Mouse (Mus musculus) C2C12 (cell line): ENCODE results near the gene Obscn. TPM values are rescaled to one million over a fixed set of nuclear protein-coding genes. Genes with fewer than 3 reads are reported as not detected.
"Not testable (repeated sequence)": the region's sequence is repeated elsewhere in the genome, so short reads cannot be mapped to it uniquely, and the experiment has no call there.

Source experiments
- H3K27me3 ChIP-seq: one replicate; pipeline ENCODE4 v1.6.1; 2011; ENCODE audit not compliant: control insufficient read depth, insufficient read depth, insufficient read length
- H3K36me3 ChIP-seq: one replicate; pipeline ENCODE4 v1.6.1; 2011; ENCODE audit not compliant: control insufficient read depth, insufficient read depth
- H3K4me3 ChIP-seq: one replicate; pipeline ENCODE4 v1.5.1; 2011; ENCODE audit warnings: mild to moderate bottlenecking, control low read depth; ENCODE audit not compliant: poor library complexity, insufficient read depth, severe bottlenecking
- H3K79me2 ChIP-seq: one replicate; pipeline ENCODE4 v1.6.1; 2011; ENCODE audit not compliant: control insufficient read depth, insufficient read depth
- H3K79me3 ChIP-seq: one replicate; pipeline ENCODE4 v1.6.1; 2011; ENCODE audit warnings: low read depth, control low read depth
- H3ac ChIP-seq: one replicate; pipeline ENCODE3; 2011; ENCODE audit warnings: low read depth; ENCODE audit not compliant: control insufficient read depth, insufficient read length
- CEBPB ChIP-seq: IDR thresholded peaks from one replicate; pipeline ENCODE4 v1.6.1; 2011; ENCODE audit warnings: low read depth, mild to moderate bottlenecking, control low read depth, moderate library complexity
- CTCF ChIP-seq: IDR thresholded peaks from one replicate; pipeline ENCODE4 v1.5.1; 2011; ENCODE audit not compliant: control insufficient read depth, insufficient read depth, insufficient read length
- FOSL1 ChIP-seq: IDR thresholded peaks from one replicate; pipeline ENCODE4 v1.8.0; 2011; ENCODE audit warnings: mild to moderate bottlenecking, low read length; ENCODE audit not compliant: poor library complexity, insufficient read depth, severe bottlenecking
- MAX ChIP-seq: IDR thresholded peaks from one replicate; pipeline ENCODE4 v1.6.1; 2011; ENCODE audit warnings: mild to moderate bottlenecking, control low read depth
- MYOD1 ChIP-seq: IDR thresholded peaks from one replicate; pipeline ENCODE4 v1.6.1; 2011; ENCODE audit warnings: low read depth; ENCODE audit not compliant: control insufficient read depth, insufficient read length
- MYOG ChIP-seq: IDR thresholded peaks from one replicate; pipeline ENCODE4 v1.6.1; 2011; ENCODE audit not compliant: control insufficient read depth, insufficient read length; ENCODE audit errors: extremely low read depth
- USF1 ChIP-seq: IDR thresholded peaks from one replicate; pipeline ENCODE4 v1.6.1; 2011; ENCODE audit warnings: low read depth, mild to moderate bottlenecking, control low read depth, moderate library complexity
- polyA plus RNA-seq: library from polyadenylated mRNA; unstranded; fragments of >200 nt; fragmentation: generic; extraction: Trizol; gene quantifications from one replicate; pipeline ENCODE4 v1.2.1, GENCODE M21; 2012; ENCODE audit warnings: missing spikeins

The Obscn gene
- polyA plus RNA-seq, 1 experiment = 0.02 TPM

- Histone ChIP-seq H3K4me3 (peak overlapping the region; percentile 57), H3K79me3 (peaks cover 17% of the 10 kb centered on the region), H3ac (peak overlapping the region; percentile 87), H3K79me2 (peaks cover 29% of the 10 kb centered on the region), H3K36me3 (peaks cover 24% of the 10 kb centered on the region), H3K27me3 (peaks cover 4% of the 10 kb centered on the region)
- no peak for TF ChIP-seq MAX
- TF ChIP-seq CTCF = no peak
- no peak for TF ChIP-seq MYOG
- no peak for TF ChIP-seq CEBPB
- TF ChIP-seq USF1 = no peak
- TF ChIP-seq MYOD1 = no peak
- TF ChIP-seq FOSL1 = no peak
Measured at GRCm38 (mm10) chr11:58955143-58955867, 180.9 kb downstream of the Obscn start.

- Histone ChIP-seq H3K79me3 (peaks cover 17% of the 10 kb centered on the region), H3K79me2 (peaks cover 29% of the 10 kb centered on the region), H3K36me3 (peaks cover 24% of the 10 kb centered on the region), H3K4me3 (peak within 1 kb of the TSS; percentile 57), H3K27me3 (peaks cover 4% of the 10 kb centered on the region), H3ac (peak within 1 kb of the TSS; percentile 87)
- peak; percentile 41 for TF ChIP-seq CTCF
- TF ChIP-seq MYOG = no peak
- peak; percentile 4 for TF ChIP-seq CEBPB
- no peak for TF ChIP-seq MYOD1
- peak; percentile 50 for TF ChIP-seq MAX
- TF ChIP-seq USF1 = peak; percentile 59
- no peak for TF ChIP-seq FOSL1
Measured at GRCm38 (mm10) chr11:58954420-58955142, 181.6 kb downstream of the Obscn start, which contains the start of the genes Hist3h2a and Trim17. Gene Hist3h2a (plus strand): TSS chr11:58954685. Gene Trim17 (plus strand): TSS chr11:58954685.

GRCm38 (mm10) chr11:58954170-58954419, 182.1 kb downstream of the Obscn start:
- H3K79me3 ChIP-seq = peaks cover 17% of the 10 kb centered on the region
- H3K27me3 ChIP-seq, H3K4me3 ChIP-seq: not testable (repeated sequence)
- H3K36me3 ChIP-seq = peaks cover 24% of the 10 kb centered on the region
- peak overlapping the region; percentile 32 for H3ac ChIP-seq
- peaks cover 29% of the 10 kb centered on the region for H3K79me2 ChIP-seq

GRCm38 (mm10) chr11:58953351-58954169, 182.6 kb downstream of the Obscn start:
- Histone ChIP-seq H3K36me3 (peaks cover 24% of the 10 kb centered on the region), H3ac (peak overlapping the region; percentile 57), H3K4me3 (no peak overlapping the region), H3K79me2 (peaks cover 29% of the 10 kb centered on the region), H3K79me3 (peaks cover 17% of the 10 kb centered on the region), H3K27me3 (peaks cover 13% of the 10 kb centered on the region)
- TF ChIP-seq MAX = no peak
- TF ChIP-seq MYOD1 = no peak
- no peak for TF ChIP-seq MYOG
- no peak for TF ChIP-seq FOSL1
- TF ChIP-seq CEBPB = no peak
- no peak for TF ChIP-seq CTCF
- no peak for TF ChIP-seq USF1

GRCm38 (mm10) chr11:58951210-58951609, 185.0 kb downstream of the Obscn start:
- no peak overlapping the region for H3K4me3 ChIP-seq
- H3K36me3 ChIP-seq = peaks cover 7% of the 10 kb centered on the region
- TF ChIP-seq CEBPB (no peak), MYOD1 (no peak), CTCF (no peak), MYOG (no peak), FOSL1 (no peak), MAX (no peak), USF1 (no peak)
- no peak overlapping the region for H3ac ChIP-seq
- peaks cover 10% of the 10 kb centered on the region for H3K79me3 ChIP-seq
- H3K27me3 ChIP-seq = peaks cover 15% of the 10 kb centered on the region
- peaks cover 13% of the 10 kb centered on the region for H3K79me2 ChIP-seq
